Mouse (Mus musculus) pancreas, adult 10 weeks (tissue): Measurements from ENCODE around the gene Misp. TPM values are rescaled to one million over a fixed set of nuclear protein-coding genes. Genes with fewer than 3 reads are reported as not detected.

ENCODE experiments used
- polyA plus RNA-seq: library from polyadenylated mRNA; stranded (reverse); fragments of 350-450 nt; fragmentation: Illumina TruSeq; extraction: RNeasy Lipid Tissue Mini Kit (QIAGEN cat#74804); gene quantifications from one replicate; pipeline ENCODE4 v1.2.3, GENCODE M21; 2015; ENCODE audit warnings: low read depth, low replicate concordance; ENCODE audit not compliant: insufficient read depth

Misp gene
- polyA plus RNA-seq, result 1.3 TPM

GRCm38 (mm10) chr10:79820782-79821181 lies at the start of gene Misp:
Gene Misp (plus strand): TSS chr10:79820989.

GRCm38 (mm10) chr10:79777103-79777531 lies 43.7 kb upstream of the Misp start, which contains the start of gene Fstl3:
Gene Fstl3 (plus strand): TSS chr10:79777272.

GRCm38 (mm10) chr10:79790861-79791260 lies 29.9 kb upstream of the Misp start, which contains the start of gene Prss57:
Gene Prss57 (minus strand): TSS chr10:79790961.

GRCm38 (mm10) chr10:79793051-79793737 lies 27.6 kb upstream of the Misp start, which contains the start of gene Palm:
Gene Palm (plus strand): TSS chr10:79793572.

GRCm38 (mm10) chr10:79853860-79854795 lies 33.3 kb downstream of the Misp start, which contains the start of gene Ptbp1:
Gene Ptbp1 (plus strand): TSS chr10:79854427.

GRCm38 (mm10) chr10:79874290-79874862 lies 53.6 kb downstream of the Misp start, which contains the start of the genes Prtn3 and Plppr3:
Gene Prtn3 (plus strand): TSS chr10:79874476.
Gene Plppr3 (minus strand): TSS chr10:79874634.

Other genes with a start within 250 kb of the Misp start
- gene Theg, start 233.7 kb upstream of the Misp start, polyA plus RNA-seq, result not detected
- 0.61 TPM for gene C2cd4c, start 207.0 kb upstream of the Misp start, polyA plus RNA-seq
- gene Shc2, start 183.1 kb upstream of the Misp start, polyA plus RNA-seq, result 3.3 TPM
- gene Odf3l2, start 175.3 kb upstream of the Misp start, polyA plus RNA-seq, result not detected
- not detected for gene Madcam1, start 156.4 kb upstream of the Misp start, polyA plus RNA-seq
- 4.6 TPM for gene Tpgs1, start 151.6 kb upstream of the Misp start, polyA plus RNA-seq
- gene Cdc34, start 138.8 kb upstream of the Misp start, polyA plus RNA-seq, result 47.7 TPM
- gene Gzmm, start 132.0 kb upstream of the Misp start, polyA plus RNA-seq, result 0.74 TPM
- 168 TPM for gene Bsg, start 116.5 kb upstream of the Misp start, polyA plus RNA-seq
- 0.83 TPM for gene Hcn2, start 104.4 kb upstream of the Misp start, polyA plus RNA-seq
- 29.7 TPM for gene Polrmt, start 74.4 kb upstream of the Misp start, polyA plus RNA-seq
- gene Fgf22, start 65.9 kb upstream of the Misp start, polyA plus RNA-seq, result not detected
- gene Rnf126, start 54.0 kb upstream of the Misp start, polyA plus RNA-seq, result 22.3 TPM
- gene Fstl3, start 43.7 kb upstream of the Misp start, polyA plus RNA-seq, result 7.2 TPM
- gene Prss57, start 30.0 kb upstream of the Misp start, polyA plus RNA-seq, result not detected
- gene Palm, start 27.4 kb upstream of the Misp start, polyA plus RNA-seq, result 13.2 TPM
- 39.5 TPM for gene Ptbp1, start 33.4 kb downstream of the Misp start, polyA plus RNA-seq
- gene Prtn3, start 53.5 kb downstream of the Misp start, polyA plus RNA-seq, result 1.1 TPM
- gene Plppr3, start 53.6 kb downstream of the Misp start, polyA plus RNA-seq, result 2.6 TPM
- not detected for gene Elane, start 65.3 kb downstream of the Misp start, polyA plus RNA-seq
- gene Cfd, start 69.9 kb downstream of the Misp start, polyA plus RNA-seq, result 168 TPM
- gene Med16, start 87.9 kb downstream of the Misp start, polyA plus RNA-seq, result 4.0 TPM
- gene Gm26602, start 89.9 kb downstream of the Misp start, polyA plus RNA-seq, result not detected
- not detected for gene Kiss1r, start 96.0 kb downstream of the Misp start, polyA plus RNA-seq
- gene R3hdm4, start 100.2 kb downstream of the Misp start, polyA plus RNA-seq, result 19.0 TPM
- gene Arid3a, start 106.1 kb downstream of the Misp start, polyA plus RNA-seq, result 1.0 TPM
- gene Wdr18, start 139.2 kb downstream of the Misp start, polyA plus RNA-seq, result 6.9 TPM
- not detected for gene Grin3b, start 149.7 kb downstream of the Misp start, polyA plus RNA-seq
- 36.8 TPM for gene Tmem259, start 163.3 kb downstream of the Misp start, polyA plus RNA-seq
- gene Cnn2, start 167.6 kb downstream of the Misp start, polyA plus RNA-seq, result 13.6 TPM
- gene Abca7, start 175.5 kb downstream of the Misp start, polyA plus RNA-seq, result 6.0 TPM
- 4.5 TPM for gene Arhgap45, start 195.7 kb downstream of the Misp start, polyA plus RNA-seq
- gene Polr2e, start 218.8 kb downstream of the Misp start, polyA plus RNA-seq, result 33.6 TPM
- gene Gpx4, start 226.2 kb downstream of the Misp start, polyA plus RNA-seq, result 266 TPM